Mouse (Mus musculus) gastrocnemius, adult 2 months (tissue): ENCODE results near the gene Letm1. TPM values are rescaled to one million over a fixed set of nuclear protein-coding genes. Genes with fewer than 3 reads are reported as not detected.

Experiments
- DNase-seq: peaks from one replicate; pipeline ENCODE4 v3.0.0; 2022
- H3K27ac ChIP-seq: fragments of 200-600 bp; 2 replicates; pipeline ENCODE4 v1.8.1; 2022; ENCODE audit warnings: mild to moderate bottlenecking
- H3K4me3 ChIP-seq: fragments of 200-600 bp; 2 replicates; pipeline ENCODE4 v1.8.1; 2022; ENCODE audit warnings: mild to moderate bottlenecking, moderate library complexity
- CTCF ChIP-seq: fragments of 200-600 bp; IDR thresholded peaks from 2 replicates; pipeline ENCODE4 v1.8.1; 2022; ENCODE audit warnings: antibody characterized with exemption, mild to moderate bottlenecking, moderate library complexity
- intact Hi-C: fragments of 180-260 bp; cut with DNase I; formaldehyde crosslinking; loops from one replicate; pipeline ENCODE4 v1.15.1; 2025
- total RNA-seq, 2 experiments: library from RNA; stranded (reverse); gene quantifications; 2 replicates each; pipeline ENCODE4 v1.2.3; 2021

The Letm1 gene
- total RNA-seq, 2 experiments from 2014 or later: 70.4 to 95.2 TPM

DNA sequence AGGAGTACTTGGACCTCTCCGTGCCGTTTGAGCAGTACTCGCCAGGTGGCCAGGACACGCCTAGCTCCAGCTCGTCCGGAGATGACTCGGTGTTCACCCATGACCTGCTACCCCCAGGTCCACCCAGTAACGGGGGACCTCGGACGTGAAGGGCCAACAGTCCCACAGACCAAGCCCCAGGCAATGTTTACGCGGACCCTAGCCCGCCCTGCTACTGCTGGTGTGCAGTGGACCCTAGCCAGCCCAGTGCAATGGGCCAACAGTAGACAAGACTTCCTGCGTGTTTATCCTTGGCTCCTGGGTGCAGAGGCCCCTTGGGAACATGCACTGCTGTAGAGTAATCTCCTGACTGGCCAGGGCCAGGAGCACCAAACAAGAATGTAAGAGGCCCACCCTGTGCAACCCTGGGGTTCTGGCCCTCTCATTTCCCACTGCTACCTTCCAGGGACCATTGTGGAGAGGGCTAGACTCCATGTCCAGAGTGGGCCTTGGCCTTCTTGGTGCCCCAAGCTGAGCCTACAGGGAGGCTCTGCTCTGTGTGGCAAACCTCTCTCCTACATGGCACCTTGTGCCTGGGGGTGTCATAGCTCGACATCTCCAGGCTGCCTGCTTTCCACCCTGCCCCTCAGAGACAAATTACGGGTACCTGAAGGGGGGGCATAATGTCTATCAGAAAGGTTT is 47.1 kb downstream of the Letm1 start:
- no peak for DNase-seq
- H3K4me3 ChIP-seq: no peak overlapping the region
- no peak for TF ChIP-seq CTCF
- H3K27ac ChIP-seq: no peak overlapping the region
- intact Hi-C loops: no loop called here

DNA sequence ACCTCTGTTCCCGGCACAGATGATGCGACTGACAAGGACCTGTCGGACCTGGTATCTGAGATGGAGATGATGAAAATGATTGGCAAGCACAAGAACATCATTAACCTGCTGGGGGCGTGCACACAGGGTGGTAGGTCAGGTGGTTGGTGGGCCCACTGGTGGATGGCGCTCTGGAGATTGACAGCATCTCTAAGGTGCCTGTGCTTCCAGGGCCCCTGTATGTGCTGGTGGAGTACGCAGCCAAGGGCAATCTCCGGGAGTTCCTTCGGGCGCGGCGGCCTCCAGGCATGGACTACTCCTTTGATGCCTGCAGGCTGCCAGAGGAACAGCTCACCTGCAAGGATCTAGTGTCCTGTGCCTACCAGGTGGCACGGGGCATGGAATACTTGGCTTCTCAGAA is 48.8 kb downstream of the Letm1 start:
- intact Hi-C loops: no loop called here
- H3K4me3 ChIP-seq: no peak overlapping the region
- no peak for TF ChIP-seq CTCF
- no peak for DNase-seq
- no peak overlapping the region for H3K27ac ChIP-seq

DNA sequence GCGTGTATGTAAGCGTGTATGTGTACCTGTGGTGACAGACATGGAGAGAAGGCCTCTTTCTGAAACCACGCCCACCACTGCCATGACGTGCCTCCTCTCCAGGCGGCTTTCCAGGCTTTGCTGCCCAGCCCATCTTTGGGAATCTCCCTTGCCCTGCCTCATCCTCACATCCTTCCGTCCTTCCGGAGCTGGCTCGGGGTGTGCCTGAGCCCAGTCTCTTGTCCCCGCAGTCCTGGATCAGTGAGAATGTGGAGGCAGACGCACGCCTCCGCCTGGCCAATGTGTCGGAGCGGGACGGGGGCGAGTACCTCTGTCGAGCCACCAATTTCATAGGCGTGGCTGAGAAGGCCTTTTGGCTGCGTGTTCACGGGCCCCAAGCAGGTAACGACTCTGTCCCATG is 51.6 kb downstream of the Letm1 start:
- no peak for TF ChIP-seq CTCF
- Histone ChIP-seq H3K4me3 (no peak overlapping the region), H3K27ac (no peak overlapping the region)
- DNase-seq: no peak
- intact Hi-C loops: no loop called here

DNA sequence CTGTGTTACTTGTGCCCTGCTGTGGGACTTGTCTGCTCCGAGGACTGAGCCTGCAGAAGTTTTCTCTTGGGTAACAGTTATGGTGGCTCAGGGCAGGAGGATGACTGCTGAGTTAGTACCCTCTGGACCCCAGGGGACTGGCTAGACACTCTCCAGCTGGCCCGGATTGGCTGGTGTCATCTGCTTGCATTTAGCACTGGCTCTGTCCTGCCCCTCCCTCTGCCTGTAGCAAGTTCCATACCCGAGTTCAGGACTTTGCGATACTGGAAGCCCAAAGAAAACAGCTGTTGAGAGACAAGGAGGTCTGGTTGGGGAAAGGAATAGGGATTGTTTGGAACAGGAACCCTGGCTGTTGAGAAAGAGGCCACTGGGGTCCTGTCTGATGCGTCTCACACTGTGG is 52.1 kb downstream of the Letm1 start:
- no peak for DNase-seq
- H3K4me3 ChIP-seq: no peak overlapping the region
- no peak overlapping the region for H3K27ac ChIP-seq
- TF ChIP-seq CTCF: no peak
- intact Hi-C loops: no loop called here

DNA sequence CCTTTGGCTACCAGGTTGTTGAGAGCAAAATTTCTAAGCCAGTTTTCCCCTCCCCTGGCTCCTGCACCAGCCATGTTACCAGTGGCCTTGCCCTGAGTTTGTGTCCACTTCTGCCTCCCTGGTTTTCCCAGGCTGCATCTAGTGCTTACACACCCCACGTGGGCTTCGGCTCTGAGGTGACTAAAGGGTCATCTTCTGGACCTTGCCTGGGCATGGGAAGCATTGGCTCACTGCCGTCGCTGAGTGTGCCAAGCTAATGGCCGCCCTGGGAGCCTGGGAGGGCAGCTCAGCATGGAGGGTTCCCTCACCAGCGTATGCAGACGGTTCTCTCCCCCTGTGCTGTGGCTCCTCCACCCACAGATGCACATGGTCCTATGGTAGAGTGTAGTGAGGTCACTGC is 53.8 kb downstream of the Letm1 start:
- no peak for DNase-seq
- intact Hi-C loops: no loop called here
- Histone ChIP-seq H3K27ac (no peak overlapping the region), H3K4me3 (no peak overlapping the region)
- TF ChIP-seq CTCF: no peak

DNA sequence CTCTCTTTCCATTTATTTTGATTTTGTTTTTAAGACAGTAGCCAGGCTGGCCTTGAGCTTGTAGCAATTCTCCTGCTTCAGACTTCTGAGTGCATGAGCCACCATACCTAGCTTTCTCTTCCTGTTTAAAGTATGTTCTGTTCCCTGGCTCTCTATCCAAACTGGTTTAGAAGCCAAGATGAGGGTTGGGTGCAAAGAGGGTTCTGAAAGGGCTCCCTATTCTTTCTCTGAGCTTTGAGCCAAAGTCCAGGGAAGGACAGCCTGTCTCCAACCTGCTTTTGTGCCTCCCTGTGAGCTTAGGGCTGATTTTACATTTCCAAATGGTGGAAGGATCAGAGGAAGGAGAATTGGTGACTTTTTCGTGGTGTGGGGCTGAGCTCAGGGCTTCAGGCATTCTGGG is 55.7 kb downstream of the Letm1 start:
- no peak overlapping the region for H3K4me3 ChIP-seq
- intact Hi-C loops: no loop called here
- H3K27ac ChIP-seq: no peak overlapping the region
- no peak for TF ChIP-seq CTCF
- no peak for DNase-seq

DNA sequence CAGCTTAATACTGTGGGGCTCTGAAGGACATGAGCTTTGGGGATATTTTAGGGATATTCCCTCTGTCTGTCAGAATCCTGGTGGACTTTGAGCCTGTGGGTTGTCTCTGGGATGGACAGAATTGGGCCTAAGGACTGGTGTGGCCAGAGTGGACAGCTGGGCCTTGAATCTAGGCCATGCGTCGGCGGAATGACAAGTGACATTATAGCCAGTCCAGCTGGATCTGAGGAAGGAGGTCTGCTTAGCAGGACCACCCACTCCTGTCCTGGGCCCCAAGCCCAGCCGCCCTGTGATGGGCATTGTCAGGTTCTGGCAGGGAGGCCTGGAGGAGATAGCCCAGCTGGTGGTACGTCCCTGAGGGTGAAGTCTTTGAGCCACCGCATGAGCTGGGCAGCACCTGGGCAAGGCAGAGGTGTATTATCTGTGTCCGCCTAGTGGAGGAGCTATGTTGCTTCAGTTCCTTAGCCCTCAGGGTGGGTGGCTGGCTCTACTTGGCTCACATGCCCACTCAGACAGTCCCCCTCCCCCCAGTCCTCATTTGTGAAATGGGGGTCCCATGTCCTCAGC is 56.5 kb downstream of the Letm1 start:
- no peak overlapping the region for H3K4me3 ChIP-seq
- no peak for DNase-seq
- no peak for TF ChIP-seq CTCF
- intact Hi-C loops: no loop called here
- H3K27ac ChIP-seq: no peak overlapping the region

DNA sequence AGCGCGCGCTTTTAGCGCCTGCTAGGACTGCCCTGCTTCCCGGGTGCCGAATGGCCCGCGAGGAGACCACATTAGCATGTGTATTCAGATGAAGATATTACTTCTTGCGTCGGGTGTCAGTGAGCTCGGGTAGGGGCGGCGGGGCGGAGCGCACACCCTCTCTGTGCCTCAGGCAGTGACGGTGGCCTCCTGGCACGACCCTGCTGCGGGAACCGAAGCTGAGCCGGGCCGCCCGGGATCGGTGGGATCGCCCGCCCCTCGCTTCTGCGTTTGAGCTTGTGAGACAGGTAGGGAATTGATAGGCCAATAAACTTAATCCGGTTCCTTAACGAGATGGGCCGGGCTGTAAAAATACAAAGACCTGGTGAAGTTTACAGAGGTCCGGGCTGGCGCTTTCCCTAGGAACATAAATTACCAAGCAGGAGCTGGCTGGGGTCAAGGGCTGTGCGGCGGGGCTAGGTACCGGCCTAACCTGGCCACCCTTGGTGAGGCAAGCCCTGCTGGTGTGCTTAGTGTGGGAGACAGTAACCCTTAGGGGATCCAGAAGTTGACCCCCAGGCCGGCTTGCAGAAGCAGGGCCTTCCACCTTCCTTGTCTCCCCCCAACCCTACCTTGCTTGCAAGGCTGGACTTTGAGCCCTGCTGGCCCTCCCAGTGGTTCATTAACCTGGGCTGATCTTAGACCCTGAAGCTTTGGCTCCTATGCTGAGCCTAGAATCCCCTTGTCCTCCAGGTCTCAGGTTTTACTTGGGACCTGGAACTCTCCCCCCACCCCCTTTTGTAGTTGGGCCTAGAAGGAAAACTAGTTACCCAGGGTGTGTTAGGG is 58.8 kb downstream of the Letm1 start:
- Histone ChIP-seq H3K4me3 (peak overlapping the region; percentile 86), H3K27ac (no peak overlapping the region)
- no peak for TF ChIP-seq CTCF
- DNase-seq: no peak
- intact Hi-C loops: loop anchor here (2.0 kb wide), 1 partner anchor 35 kb away; no protein-coding TSS in a partner anchor

DNA sequence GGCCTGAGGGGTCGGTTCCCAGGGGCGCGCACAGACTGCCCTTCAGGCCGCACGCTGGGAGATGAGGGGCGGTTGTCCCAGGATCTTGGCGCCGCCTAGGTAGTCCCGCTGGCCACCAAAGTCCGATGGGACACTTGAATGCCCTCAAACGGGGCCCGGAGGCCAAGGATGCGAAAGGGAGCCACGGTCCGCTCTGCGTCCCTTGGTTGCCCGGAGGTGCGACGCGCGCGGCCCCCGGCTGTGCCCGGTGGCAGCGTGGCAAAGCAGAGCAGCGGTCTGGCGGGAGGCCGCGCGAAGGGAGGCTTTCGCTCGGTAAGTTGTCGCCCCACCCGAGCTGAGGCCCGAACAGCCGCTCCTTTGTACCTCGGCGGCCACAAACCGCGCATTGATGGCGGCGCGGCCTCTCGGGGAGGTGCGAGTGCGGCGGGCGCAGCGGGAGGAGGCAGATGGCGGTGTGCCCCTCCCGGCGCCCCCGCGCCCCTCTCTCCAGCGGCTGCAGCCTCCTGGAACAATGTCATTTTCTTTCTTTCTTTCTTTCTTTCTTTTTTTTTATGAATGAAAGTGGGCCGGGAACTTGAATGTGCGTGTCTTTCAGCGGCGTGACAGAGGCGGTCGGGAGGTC is 59.5 kb downstream of the Letm1 start:
- DNase-seq: no peak
- intact Hi-C loops: loop anchor here (2.0 kb wide), 1 partner anchor 34 kb away; no protein-coding TSS in a partner anchor
- peak overlapping the region; percentile 78; the same call in 1 of the 2 replicates for H3K27ac ChIP-seq
- H3K4me3 ChIP-seq: peak overlapping the region; percentile 86
- no peak for TF ChIP-seq CTCF

DNA sequence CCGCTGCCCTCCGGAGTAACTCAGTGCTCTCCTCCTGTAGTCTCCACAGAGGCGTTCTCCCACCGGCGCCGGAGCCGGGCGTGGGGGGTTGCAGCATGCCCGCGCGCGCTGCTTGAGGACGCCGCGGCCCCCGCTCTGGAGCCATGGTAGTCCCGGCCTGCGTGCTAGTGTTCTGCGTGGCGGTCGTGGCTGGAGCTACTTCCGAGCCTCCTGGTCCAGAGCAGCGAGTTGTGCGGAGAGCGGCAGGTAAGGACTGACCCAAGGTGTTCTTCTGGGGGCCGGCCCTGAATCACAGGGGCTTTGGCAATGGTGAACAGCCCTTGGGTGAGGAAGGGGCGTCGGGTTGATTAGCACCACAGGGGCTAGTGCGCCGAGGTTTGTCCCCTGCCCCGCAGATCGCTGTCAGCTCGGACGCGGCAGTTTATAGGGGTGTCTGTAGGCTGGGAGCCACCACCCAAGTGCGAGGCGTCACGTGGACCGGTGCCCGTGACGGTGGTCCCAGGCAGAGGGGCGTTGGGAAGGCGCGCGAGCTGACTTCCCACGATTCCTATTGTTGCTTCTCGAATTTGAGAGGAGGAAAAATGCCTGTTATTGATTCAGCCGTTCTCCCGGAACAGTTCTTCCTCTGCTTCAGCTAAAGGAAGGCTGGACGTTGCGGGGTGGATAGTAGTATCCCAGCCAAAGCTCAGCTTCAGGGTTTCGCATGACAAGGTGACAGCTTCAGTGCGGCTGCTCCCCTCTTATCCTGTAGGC is 60.2 kb downstream of the Letm1 start:
- Histone ChIP-seq H3K4me3 (peak overlapping the region; percentile 86), H3K27ac (peak overlapping the region; percentile 78)
- intact Hi-C loops: loop anchor here (2.0 kb wide), 1 partner anchor 34 kb away; no protein-coding TSS in a partner anchor
- no peak for TF ChIP-seq CTCF
- DNase-seq: no peak

DNA sequence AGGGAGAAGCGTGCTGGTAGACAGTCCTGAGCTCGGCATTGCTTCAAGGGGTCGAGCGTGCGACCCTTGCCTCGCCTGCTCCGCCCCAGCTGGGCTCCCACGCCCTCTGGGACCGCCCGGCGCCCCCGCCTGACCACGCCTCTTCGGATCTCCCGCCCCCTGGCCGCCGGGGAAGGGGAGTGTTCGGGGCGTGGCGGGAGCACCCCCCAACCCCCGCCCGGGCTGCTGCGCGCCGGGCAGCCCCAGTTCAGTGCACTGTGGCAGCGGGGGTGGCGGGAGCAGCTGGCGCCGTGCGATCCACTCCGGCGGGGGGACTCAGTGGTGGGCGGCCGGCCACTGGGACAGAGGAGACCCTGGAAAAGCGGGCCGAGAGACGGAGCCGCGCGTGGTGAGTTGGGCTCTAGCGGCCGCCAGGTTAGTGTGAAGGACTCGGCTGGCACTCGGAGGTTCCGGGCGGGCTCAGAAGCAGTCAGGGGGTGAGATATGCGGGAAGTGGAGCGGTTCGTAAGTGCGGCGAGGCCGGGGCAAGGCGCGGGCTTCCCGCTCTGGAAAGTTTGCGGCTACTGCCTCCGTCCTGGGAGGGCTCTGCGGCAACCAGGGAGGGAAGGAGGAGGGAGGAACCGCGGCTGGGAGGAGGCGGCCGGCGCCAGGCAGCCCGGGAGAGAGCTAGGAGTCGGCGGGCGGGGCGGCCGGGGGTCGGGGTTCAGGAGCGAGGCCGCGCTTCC is 60.9 kb downstream of the Letm1 start, which contains the start of gene Fgfr3:
Gene Fgfr3, plus strand, starts transcription at position 134 of the 725 bp plus-strand sequence.
- peak; percentile 79 for DNase-seq
- H3K27ac ChIP-seq: peak within 1 kb of the TSS; percentile 78
- intact Hi-C loops: loop anchor here (2.0 kb wide), 1 partner anchor 33 kb away; no protein-coding TSS in a partner anchor
- peak; percentile 21; the same call in 1 of the 2 replicates for TF ChIP-seq CTCF
- peak within 1 kb of the TSS; percentile 86 for H3K4me3 ChIP-seq
